Mouse (Mus musculus) T-helper 17 cell (primary cell): ENCODE data around the gene Gnai3.

Experiments
- in situ Hi-C, 2 experiments: fragments of 300-600 bp; cut with MboI, MseI; formaldehyde crosslinking; loops; 1 replicate in 1 of 2; 2 replicates in 1 of 2; pipeline ENCODE4 v1.15.1; 2025; ENCODE audit warnings: high pct_unique_total_duplicates in 2 of 2

Gene Gnai3

GRCm38 (mm10) chr3:108145534-108146445, at the start of gene Gnai3:
Gnai3 (minus strand) TSS chr3:108146146.
- in situ Hi-C loops = loop anchor here in 1 of 2 experiments (5.0 kb wide), 1 partner anchor 63 kb away; no protein-coding TSS in a partner anchor

DNA sequence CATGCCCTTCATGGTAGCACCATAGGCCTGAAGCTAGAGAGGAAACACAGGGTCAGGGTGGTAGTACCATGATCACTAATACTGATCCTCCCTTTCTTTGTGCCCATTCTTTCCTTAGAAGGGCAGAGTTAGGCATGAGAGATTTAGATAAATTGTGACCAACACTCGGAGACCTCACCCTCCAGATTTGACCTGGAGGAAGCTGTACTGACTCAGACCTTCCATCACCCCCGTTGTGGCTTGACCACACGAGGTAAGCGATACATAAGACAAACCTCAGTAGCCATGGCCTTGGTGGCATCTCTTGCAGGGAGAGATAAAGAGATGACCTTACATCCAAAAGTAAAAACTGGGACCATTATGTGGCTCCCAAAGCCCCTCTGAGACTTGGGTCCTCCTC, 49.3 kb upstream of the Gnai3 start:
- in situ Hi-C loops = no loop called here

DNA sequence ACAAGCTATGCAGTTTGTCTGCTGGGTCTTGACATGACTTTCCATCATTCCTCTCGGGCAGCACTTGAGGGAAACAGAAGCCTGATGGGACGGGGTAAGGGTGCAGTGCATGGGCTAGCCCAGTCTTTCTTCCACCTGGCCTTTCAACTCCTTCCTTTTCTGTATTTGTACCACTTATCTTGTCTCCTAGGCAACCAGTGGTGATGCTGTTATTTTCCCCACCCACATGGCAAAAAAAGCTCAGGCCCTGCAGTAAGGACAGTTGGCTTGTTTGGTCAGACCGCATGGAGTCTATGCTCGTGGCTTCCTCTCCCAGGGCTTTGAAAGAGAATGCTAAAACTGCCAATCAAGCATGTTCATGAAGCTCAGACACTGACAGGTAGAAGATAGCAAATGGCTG, 47.7 kb upstream of the Gnai3 start:
- in situ Hi-C loops = no loop called here

DNA sequence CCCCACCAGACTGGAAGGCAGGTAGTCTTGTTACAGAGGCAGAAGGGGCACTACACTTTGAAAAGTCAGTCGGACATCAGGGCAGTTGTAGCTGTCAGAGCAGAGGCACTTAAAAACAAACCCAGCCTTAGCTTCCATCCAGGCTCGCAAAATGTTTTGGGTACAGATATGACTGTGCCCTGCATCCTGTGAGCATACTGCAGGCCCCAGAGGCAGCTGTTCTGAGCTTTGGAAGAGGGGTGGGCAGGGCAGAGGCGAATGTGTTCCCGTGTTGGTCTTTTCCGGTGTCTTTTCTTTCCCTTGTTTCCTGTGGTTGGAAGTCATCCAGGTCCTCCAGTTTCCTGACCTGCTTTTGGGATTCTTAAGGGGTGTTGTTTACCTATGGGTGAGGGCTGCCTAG, 44.0 kb upstream of the Gnai3 start:
- in situ Hi-C loops = no loop called here

DNA sequence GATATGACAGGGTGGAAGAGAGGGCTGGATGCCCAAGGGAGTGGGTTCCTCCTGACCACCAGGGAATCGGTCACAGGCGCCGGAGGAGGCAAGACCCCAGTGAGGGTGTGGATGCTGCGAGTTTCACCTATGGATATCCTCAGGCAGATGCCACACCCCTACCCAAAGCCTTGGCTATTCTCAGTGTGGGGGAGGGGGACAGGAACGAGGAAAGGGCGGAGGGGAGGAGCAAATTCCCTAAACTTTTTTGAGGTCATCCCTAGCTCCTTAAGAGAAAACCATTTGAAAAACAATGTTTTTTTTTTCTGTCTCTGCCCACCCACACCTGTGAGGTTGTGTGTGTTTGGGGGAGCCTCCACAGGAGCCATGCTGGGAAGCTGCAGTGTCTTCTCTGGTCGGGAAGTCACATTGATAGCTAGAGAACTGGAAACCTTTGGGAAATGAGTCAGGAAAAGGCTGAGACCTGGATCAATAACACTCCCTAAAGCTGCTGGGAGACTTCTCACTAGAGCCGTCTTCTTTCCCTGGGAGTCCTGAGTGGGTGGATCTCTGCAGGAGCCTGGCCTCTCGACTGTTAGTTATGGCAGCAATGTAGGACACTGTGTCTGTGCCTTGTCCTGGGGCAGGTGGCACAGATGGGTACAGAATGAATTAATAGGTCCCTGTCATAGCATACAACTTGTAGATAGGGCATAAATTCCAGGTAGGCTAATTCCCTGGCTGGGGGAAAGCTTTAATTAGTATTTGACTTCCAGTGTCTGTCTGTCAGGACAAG, 43.0 kb upstream of the Gnai3 start:
- in situ Hi-C loops = no loop called here

- in situ Hi-C loops = no loop called here
Observed at GRCm38 (mm10) chr3:108187111-108187795, 41.3 kb upstream of the Gnai3 start.

DNA sequence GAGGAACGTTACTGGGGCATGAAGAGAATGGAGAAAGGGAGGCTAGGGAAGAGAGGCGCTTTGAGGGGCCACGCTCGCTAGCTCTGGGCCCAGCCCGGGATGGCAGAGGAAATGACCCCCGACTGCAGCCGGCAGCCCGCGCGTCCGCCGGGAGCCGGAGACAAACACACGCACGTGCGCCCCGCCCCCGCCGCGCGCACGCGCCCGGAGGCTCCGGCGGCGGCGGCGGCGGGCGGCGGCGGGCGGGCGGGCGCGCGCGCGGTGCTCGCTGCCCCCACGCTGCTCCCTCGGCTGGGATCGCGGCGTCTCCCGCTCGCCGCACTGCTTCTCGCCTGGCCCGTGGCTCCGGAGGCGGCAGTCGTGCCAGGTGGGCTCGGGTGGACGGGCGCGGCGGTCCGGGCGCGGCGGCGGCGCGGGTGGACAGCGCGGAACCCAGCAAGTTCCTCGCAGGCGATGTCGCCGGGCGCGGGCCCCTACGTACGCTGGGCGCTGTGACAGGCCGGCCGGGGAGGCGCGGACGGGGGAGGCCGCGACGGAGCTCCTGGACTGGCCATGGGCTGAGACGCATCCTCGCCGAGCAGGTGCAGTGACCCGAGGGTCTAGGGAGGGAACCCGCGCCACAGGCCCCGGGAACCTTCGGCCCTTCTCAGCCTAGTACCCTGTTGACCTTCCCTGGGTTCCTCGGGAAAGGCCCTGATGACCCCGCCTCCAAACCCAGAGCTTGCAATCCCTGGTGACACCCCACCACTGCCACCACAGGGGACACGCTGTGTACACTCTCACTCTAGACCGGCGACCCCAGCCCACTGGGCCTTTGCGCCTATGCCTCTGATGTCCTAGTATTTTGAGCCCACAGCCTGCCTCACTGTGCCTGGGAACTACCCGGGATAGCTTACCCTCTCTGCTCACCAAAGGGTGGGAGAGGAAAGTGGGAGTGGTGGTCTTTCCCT, 40.4 kb upstream of the Gnai3 start, which contains the start of gene Amigo1:
Gene Amigo1, plus strand, starts transcription at position 238 of the 950 bp plus-strand sequence.
- in situ Hi-C loops = no loop called here

DNA sequence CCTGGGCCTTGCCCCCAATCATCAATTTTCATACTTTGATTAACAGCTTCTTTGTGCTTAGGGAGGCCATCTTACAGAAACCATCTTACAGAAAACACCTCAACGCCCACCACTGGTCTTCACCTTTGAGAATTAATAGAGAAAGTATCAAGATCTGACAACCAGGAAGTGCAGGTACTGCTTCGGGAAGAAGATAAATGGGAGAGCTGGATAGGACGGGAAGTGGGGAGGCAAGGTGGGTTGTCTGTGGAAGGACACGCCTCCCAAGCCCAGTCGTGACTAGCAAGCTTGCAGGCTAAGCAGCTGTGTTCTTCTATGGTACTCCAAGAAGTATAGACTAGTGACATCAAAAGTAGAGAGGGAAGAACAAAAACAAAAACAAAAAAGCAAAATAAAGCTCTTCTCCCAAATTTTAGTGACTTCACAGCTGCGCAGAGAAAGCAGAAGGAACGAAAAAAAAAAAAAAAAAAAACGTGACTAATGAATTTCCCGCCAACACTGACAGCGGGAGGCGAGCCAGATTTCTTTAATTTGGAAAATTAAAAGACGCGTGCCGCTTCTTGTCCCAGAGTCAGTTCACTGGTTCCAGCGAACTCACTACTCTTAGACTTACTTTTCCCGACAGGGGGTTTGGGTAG, 39.6 kb upstream of the Gnai3 start:
- in situ Hi-C loops = no loop called here

GRCm38 (mm10) chr3:108184742-108185141, 38.8 kb upstream of the Gnai3 start:
- in situ Hi-C loops = no loop called here

DNA sequence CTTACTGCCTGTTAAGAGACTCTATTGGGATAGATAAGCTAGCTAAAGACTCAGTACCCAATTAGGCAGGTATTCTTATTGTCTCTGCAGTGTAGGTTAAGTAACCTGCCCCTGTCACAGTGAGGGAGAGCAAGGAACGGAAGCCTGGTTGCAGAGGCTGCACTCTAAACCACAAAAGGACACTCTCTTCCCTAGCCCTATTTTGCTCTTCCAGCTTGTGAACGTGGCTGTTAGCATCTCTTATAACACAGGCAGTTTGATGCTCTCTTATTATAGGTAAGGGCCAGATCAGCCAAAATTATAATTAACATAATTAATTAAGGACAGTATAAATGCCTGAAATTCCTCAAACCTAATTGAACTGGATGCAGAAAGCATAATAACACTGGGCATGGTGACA, 34.6 kb upstream of the Gnai3 start:
- in situ Hi-C loops = no loop called here

GRCm38 (mm10) chr3:108178756-108179715, 33.1 kb upstream of the Gnai3 start:
- in situ Hi-C loops = no loop called here

DNA sequence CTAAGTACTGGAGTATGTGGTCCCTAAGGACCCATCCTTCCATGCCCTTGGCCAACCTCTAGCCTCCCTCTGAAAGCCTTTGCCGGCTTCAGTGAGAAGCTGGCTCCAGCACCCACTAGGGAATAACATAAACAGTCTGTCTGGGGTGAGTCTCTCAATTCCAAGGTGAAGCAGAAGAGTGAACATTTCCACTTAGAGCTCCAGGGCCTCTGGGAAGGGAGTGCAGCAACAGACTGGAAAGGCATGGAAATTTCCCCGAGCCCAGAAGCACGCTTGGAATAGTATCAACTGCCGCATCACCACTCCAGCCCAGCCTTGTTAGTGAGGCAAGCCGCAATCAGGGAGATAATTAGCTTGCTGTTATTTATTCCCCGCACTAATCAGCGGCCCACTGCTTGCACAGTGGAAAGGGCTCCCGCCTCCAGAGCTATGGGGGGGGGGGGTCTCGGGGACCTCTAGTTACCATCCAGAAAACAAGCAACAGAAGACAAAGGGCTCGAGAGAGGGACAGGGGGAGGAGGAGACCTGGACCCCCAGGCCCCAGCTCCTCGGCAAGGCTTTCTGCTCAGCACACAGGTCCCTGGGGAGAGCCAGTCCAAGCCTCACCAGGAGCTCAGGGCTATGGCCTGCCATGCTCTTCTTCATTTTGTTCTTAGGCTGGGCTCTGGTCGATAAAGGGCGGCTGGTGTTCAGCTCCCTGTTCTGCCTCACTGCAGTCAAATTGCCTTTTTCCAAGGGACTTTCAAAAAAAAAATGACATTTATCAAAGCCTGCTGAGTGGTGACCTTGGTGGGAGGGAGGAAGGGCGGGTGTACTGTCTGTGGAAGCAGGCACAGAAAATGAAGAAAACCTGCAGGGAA, 29.0 kb upstream of the Gnai3 start:
- in situ Hi-C loops = no loop called here

- in situ Hi-C loops = loop anchor here in 1 of 2 experiments (5.0 kb wide), 1 partner anchor 78 kb away; no protein-coding TSS in a partner anchor
Observed at GRCm38 (mm10) chr3:108169199-108169598, 23.3 kb upstream of the Gnai3 start.

- in situ Hi-C loops = loop anchor here in 1 of 2 experiments (5.0 kb wide), 1 partner anchor 80 kb away; no protein-coding TSS in a partner anchor
Observed at GRCm38 (mm10) chr3:108167499-108167898, 21.6 kb upstream of the Gnai3 start.

DNA sequence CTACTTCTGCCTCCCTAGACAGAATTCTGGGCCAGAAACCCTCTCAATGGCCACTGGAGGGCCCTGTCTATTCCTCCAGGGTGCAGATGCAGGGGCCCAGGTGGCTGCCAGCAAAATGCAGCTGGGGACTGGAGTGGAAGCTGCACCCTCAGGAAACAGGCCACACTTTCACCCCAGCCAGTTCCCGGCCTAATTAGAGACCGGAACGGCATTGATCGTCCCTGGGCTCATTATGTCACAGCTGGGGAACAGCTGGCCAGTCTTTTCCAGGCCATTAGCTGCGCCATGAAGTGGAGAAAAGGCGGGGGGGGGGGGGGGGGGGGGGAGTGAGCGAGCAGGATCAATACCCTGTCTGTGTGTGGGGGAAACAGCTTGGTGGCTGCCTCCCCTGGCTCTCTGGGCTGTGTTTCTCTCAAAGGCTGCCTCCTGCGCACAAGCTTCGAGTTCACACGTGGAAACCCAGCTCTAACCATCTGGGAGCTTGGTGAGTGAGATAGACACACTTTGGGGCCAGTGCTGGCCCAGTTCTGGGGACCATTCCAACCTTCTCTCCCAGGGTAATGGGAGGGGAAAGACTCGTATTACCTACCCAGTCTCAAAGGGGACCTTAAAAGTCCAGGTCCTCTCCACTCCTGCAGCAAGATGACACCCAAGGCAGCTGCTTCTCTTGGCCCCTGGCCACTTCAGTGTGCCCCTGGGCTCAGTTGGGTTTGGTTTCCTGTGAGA, 20.7 kb upstream of the Gnai3 start:
- in situ Hi-C loops = loop anchor here in 1 of 2 experiments (5.0 kb wide), 1 partner anchor 81 kb away; no protein-coding TSS in a partner anchor

GRCm38 (mm10) chr3:108165532-108166315, 19.8 kb upstream of the Gnai3 start:
- in situ Hi-C loops = loop anchor here in 1 of 2 experiments (5.0 kb wide), 1 partner anchor 82 kb away; no protein-coding TSS in a partner anchor
